Mouse (Mus musculus): ENCODE data around the gene Trappc3.

The Trappc3 gene

DNA sequence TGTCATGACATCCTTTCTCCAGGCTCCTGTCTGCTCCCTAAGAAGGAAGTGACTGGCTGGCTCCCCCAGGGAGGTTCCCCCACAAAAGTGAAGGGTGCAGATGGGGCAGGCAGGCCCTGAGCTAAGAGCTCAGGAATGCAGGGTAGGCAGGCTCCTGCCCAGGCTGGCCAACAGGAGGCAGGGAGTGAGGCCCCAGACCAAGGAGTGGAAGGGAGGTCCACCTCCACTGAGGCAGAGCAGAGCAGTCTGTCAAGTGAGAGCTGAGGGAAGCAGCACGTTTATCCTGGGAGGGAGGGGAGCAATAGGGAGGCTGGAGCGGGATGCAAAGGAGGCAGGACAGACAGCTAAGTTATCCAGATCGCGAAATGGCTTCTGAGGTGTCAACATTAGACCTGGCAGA is 11.5 kb upstream of the Trappc3 start:
- in situ Hi-C loops (cut with MseI, MboI) = no loop called here

GRCm38 (mm10) chr4:126251655-126252254 is 10.4 kb upstream of the Trappc3 start:
- in situ Hi-C loops (cut with MseI, MboI) = no loop called here

DNA sequence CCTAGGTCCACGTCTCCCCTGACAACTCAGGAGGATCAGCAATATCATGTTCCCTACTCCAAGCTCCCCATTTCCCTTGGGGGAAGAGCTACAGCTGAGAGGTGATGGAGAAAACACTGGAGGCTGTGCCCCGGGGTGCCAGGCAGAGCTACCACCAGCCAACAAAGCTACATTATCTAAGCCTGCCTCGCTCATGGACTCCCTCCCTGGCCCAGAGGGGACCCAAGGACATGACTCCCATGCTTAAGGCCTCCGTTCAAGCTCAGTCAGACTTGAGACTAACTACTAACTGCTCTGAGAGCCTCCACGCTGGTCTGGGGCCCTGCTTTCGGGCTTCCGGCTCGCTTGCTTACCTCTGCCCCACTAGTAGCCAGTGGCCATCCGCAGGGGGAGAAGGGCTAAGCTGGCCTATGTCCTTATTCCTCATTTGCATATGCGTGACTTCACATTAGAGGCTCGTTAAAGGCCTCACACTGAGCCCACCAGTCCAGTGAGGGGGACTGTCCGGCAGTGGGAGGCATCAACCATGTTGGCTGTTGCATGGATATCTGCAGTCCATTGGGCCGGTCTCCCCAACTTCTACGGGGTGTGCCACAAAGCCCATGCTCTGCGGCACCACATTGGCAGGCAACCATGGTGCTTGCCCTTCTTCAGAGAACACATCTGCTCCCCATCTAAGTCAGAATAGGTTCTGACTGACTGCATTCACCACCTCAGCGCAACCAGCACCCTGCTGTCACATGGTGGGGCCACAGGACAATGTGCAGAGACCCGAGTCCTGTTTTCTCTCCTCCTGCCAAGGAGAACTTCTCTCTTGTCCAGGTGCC is 9.5 kb upstream of the Trappc3 start:
- in situ Hi-C loops (cut with MseI, MboI) = no loop called here

DNA sequence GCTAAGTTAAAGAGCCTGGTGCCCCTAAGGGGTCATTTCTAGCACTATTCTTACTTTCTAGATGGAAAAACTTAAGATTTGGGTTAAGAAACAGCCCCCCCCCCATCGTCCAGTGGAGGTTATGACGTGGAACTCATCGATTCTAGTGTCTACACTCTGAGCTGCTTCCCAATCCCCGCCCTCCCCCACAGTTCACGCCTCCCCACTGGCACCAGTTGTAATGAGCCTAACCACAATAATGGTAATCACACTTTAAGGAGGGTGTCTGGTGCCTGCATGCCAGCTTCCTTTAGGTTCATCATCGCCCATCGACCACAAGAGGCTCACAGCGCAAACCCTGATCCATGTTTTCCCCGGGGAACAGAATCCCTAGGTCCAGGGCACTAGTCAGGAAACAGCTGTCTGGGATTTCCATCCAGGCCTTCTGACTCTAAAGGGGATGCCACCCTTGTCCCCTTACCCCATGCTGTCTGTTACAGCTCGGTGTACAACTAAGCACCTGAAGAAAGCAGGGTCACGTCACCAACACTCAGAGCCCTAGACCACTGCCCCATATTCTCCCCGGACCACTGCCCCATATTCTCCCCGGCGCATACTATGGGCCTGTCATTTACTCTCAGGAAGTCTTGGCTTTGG is 8.4 kb upstream of the Trappc3 start:
- in situ Hi-C loops (cut with MseI, MboI) = no loop called here

DNA sequence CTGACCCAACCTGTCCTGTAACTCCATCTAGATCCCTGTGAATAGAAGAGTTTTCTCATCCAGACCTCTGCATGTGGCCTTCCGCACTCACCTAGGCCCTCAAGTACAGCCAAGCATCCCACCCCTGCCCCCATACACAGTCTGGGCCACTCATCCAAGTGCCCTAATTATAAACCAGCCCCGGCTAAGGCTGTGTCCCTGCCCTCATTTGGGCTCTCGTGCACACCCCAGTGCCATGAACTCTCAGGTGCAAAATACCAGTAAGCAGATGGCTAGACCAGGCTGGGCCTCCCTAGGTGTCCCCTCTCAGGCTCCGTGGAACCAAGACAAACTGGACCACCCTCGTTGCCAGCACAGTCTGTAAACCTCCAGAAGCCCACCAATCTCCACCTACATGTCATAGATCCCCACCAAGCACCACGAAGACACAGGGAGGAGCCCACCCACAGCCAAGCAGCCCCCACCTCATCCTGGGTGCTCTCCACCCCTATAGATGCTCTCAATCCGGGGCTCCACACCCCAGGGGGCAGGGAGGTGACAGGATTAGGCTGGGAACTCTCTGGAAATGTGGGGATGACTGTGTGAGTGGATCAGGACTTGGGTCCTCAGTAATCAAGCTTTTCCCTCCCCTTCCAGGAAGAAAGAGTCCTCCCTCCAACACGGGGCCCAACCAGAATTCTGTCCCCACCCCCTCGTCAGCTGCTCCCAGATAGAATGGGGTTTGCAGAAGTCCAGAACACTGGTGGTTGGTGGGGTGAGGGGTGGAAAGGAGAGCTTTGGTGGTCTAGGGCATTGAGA is 7.6 kb upstream of the Trappc3 start:
- in situ Hi-C loops (cut with MseI, MboI) = no loop called here

- in situ Hi-C loops (cut with MseI, MboI) = no loop called here
These were observed 6.8 kb upstream of the Trappc3 start for GRCm38 (mm10) chr4:126255113-126256001.

DNA sequence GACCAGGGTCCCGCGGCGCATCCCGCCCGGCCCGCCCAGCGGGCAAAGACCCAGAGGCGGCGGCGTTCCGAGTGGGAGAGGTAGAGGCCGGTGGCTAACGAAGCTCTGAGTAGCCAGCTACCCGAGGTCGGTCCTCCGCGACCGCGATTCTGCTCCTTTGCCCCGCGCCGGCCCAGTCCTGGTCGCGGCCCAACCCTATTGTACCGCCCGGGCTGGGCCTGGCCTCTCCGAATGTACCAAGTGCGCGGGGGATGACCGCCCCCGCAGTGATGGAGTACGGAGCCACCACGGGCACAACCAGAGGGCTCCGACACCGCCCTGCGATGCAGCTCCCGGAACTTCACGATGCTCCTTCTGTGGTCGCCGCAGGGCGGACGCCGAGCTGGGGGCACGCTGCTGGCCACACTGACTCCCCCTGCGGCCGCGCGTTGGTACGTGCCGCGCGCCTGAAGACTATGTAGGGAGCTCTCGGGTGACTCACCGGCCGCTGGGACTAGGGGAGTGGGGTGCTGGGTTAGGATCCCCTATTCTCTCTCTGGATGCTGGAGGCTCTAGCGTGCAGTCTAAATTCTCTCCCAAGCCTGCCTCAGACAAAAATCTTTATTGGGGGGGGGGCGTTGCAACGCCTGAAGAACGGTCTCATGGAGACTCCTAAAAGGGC is 5.9 kb upstream of the Trappc3 start, which contains the start of gene Map7d1:
TSS of gene Map7d1 (minus strand) at position 213 of the 661 bp plus-strand sequence.
- in situ Hi-C loops (cut with MseI, MboI) = no loop called here

DNA sequence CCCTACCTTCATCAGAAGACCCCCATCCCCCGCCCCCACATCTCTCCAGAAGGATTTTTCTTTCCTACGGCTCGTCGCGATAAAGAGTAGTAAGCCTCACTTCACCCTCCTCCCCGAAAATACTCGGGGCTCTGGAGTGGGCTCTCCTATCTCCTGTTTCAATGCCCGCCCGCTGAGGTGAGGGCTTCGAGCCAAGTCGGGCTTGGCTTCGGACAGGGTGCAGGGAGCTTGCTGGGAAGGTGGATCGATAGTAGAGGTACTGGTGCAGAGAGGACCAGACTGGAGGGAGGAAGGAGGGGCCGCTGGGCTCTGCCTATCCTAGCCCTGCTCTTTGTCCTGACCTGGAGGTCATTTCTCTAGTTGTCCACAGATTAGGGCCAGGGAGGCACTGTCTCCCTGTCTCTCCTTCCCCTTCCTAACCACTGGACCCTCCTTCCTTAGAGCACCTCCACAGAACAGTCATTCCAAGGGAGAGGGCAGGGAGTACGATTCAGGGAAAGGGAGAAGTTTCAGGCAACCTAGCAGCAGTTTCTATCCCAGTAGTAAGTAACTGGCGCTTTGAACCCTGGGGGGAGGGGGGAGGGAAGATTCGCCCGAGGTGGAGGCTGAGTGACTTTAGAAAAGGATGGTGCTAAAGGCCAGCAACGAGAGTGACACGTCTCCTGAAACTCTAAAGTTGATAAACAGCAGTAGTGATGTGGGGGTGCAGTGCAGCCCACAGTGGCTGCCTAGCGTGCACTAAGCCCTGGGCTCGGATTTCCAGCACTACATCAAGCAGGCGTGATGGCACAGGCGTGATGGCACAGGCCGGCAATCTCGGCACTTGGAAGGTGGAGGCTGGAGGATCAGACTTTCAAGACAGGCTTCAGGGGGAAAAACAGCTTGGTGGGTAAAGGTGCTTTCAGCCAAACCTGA is 4.9 kb upstream of the Trappc3 start:
- in situ Hi-C loops (cut with MseI, MboI) = no loop called here

GRCm38 (mm10) chr4:126259063-126259462 is 3.1 kb upstream of the Trappc3 start:
- in situ Hi-C loops (cut with MseI, MboI) = no loop called here

DNA sequence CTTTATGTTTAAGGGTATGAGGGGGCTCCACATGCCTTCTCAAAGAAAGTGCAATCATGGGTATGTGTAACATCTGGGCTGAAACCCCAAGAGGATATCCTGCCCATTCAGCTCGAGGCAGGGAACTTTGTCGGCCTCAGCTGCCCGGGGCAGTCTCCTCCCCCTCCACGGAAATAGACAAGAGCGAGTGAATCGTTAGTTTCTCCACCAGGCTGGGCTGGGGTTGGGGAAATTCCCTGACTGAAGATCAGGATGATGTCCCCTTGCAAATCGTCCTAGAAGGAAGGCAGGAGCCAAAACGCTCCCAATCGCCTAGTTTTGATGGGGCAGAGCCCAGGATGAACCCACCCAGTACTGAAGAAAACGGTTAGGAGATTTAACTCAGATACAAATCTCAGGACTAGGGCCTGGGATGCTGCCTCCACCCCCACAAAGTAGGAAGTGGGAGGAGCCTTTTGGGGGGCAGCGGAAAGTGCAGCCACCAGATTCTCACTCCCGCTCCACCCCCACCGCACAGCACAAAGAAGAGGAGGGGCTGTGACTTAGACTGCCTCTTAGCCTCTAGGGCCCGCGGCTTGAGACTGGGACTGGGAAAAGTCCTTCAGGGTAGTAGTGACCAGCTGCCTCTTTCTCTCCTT is 2.5 kb upstream of the Trappc3 start:
- in situ Hi-C loops (cut with MseI, MboI) = loop anchor here (5.0 kb wide), 1 partner anchor 32 kb away; no protein-coding TSS in a partner anchor

DNA sequence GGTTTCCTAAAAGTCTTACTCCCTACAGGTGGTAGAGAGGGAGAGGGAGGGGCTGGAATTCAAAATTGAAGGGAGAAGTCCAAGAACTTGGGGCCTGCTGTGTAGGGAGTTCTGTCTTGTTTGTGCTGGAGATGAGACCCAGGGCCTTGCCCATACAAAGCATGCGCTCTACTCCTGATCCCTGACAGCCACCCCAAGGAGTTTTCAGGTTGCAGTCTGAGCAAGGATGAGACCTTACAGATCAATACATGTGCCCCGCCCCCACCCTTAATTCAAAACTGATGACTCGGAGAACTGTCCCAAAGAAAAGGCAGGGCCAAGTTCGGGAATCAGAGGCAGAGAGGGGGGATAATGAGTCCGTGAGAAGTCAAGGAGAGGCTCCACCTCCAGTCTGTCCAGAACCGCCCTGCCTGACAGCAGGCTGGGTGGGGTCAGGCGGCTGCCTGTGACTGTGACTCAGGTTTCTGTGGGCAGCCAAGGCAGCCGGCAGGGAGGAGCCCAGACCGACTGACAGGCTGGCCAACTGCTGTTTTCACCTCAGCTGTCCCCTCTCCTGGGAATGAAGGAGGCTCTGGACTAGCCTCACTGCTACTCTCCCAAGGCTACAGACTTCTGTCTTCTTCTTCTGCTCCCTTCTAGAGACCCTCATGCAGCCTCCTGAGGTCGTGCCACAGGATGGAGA is 1.5 kb upstream of the Trappc3 start:
- in situ Hi-C loops (cut with MseI, MboI) = loop anchor here (5.0 kb wide), 1 partner anchor 33 kb away; no protein-coding TSS in a partner anchor

GRCm38 (mm10) chr4:126261266-126261665 is 859 bp upstream of the Trappc3 start:
- in situ Hi-C loops (cut with MseI, MboI) = loop anchor here (5.0 kb wide), 1 partner anchor 34 kb away; no protein-coding TSS in a partner anchor

DNA sequence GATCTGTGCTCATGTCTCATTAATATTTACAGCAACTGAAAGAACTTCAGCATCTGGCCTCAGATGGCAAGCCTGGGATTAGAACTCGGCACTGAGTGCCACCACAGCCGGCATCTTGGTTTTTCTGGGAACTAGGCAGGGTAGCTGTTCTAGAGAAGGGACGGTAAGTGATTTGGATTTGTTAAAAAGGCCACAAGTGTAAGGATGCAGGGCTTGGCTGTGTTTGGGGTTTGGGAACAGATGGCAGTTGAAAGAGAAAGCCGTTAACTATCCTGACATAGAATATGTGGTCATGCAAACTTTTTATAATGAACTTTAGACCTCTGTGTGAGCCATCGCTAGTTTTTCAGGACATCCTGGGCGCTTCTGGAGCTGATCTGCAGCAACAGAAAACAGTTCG is 450 bp upstream of the Trappc3 start:
- in situ Hi-C loops (cut with MseI, MboI) = loop anchor here (5.0 kb wide), 1 partner anchor 34 kb away; no protein-coding TSS in a partner anchor

DNA sequence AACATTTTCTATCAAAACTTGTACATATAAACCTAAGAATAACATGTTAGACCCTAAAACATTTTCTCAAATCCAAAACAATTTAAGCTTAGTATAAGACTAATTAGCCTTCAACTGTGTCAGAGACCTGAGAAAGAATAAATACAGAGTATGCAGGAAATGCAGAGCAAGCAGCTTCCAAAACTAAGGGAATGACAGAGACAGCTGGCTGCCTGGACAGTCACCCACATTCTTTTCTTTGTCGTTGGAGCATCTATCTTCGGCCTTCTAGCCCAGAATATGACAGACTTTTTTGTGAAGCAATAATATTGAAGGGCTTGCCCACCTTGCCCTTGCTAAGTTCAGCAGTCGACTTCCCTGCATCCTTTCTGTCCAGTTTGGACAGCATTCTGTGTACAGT is 7.2 kb downstream of the Trappc3 start:
- in situ Hi-C loops (cut with MseI, MboI) = no loop called here

- in situ Hi-C loops (cut with MseI, MboI) = loop anchor here in 1 of 2 experiments (5.0 kb wide), 1 partner anchor 34 kb away; no protein-coding TSS in a partner anchor
These were observed 11.6 kb downstream of the Trappc3 start for GRCm38 (mm10) chr4:126273753-126274152.

GRCm38 (mm10) chr4:126275081-126275480 is 13.0 kb downstream of the Trappc3 start:
- in situ Hi-C loops (cut with MseI, MboI) = no loop called here

DNA sequence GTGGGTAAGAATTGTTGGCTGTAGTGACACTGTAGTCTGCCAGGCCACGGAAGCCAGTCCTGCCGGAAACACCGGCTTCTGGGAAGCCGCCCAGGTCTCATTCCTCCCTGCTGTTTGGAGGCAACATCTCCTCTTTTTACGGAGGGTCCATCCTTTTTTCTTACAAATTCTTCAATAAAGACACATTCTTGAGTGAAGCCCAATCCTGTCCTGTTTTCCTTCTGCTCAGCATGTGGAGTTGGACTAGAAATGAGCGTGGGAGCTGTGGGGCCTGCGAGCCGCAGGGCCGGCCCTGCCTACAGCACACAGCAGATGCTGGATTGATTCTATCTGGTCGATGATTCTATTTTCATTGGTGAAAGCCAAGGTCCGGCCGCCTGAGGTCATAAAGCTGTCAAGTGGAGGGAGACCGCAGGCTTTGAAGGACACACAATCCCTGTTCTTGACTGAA is 13.6 kb downstream of the Trappc3 start:
- in situ Hi-C loops (cut with MseI, MboI) = no loop called here

Measured in mouse trophoblast stem cell (cell line).